Mouse (Mus musculus) midbrain, postnatal 0 days (tissue): ENCODE data around the gene Itga8. TPM values are rescaled to one million over a fixed set of nuclear protein-coding genes. Genes with fewer than 3 reads are reported as not detected.

Source experiments
- ATAC-seq: fragments of 200-750 bp; cut with Nextera tagmentation; 2 replicates; pipeline ENCODE4 v1.8.0; 2017; ENCODE audit warnings: moderate number of reproducible peaks, mild to moderate bottlenecking, moderate TSS enrichment, moderate library complexity; ENCODE audit not compliant: low FRiP score
- DNase-seq: peaks from one replicate; pipeline ENCODE4 v3.0.0-alpha.2; 2015; ENCODE audit warnings: low spot score
- H3K27ac ChIP-seq: fragments of 300-500 bp; sonication (generic); 2 replicates; pipeline ENCODE4 v1.5.1; 2014; ENCODE audit warnings: low read depth, mild to moderate bottlenecking, low read length, mixed read lengths
- H3K27me3 ChIP-seq: fragments of 300-500 bp; sonication (generic); 2 replicates; pipeline ENCODE4 v1.6.1; 2014; ENCODE audit warnings: low read length, control low read depth, mixed read lengths; ENCODE audit not compliant: insufficient read depth
- H3K36me3 ChIP-seq: fragments of 300-500 bp; sonication (generic); 2 replicates; pipeline ENCODE4 v1.6.1; 2014; ENCODE audit warnings: low read length, control low read depth, mixed read lengths; ENCODE audit not compliant: insufficient read depth
- H3K4me1 ChIP-seq: fragments of 300-500 bp; sonication (generic); 2 replicates; pipeline ENCODE4 v1.6.1; 2014; ENCODE audit warnings: mild to moderate bottlenecking, control low read depth, antibody characterized with exemption, low read length, mixed read lengths; ENCODE audit not compliant: insufficient read depth
- H3K4me2 ChIP-seq: fragments of 300-500 bp; sonication (generic); 2 replicates; pipeline ENCODE4 v1.6.1; 2014; ENCODE audit warnings: low read depth, mild to moderate bottlenecking, low read length, mixed read lengths; ENCODE audit not compliant: poor library complexity, severe bottlenecking
- H3K4me3 ChIP-seq: fragments of 300-500 bp; sonication (generic); 2 replicates; pipeline ENCODE4 v1.5.1; 2014; ENCODE audit warnings: low read depth, mild to moderate bottlenecking, low read length, moderate library complexity
- H3K9ac ChIP-seq: fragments of 300-500 bp; sonication (generic); replicated peaks from 2 replicates; pipeline ENCODE4 v1.6.1; 2014; ENCODE audit warnings: mild to moderate bottlenecking, low read length, moderate library complexity, mixed read lengths; ENCODE audit not compliant: poor library complexity, severe bottlenecking
- H3K9me3 ChIP-seq: fragments of 300-500 bp; sonication (generic); 2 replicates; pipeline ENCODE4 v1.6.1; 2016; ENCODE audit warnings: low read length, control low read depth
- CTCF ChIP-seq: IDR thresholded peaks from 2 replicates; pipeline ENCODE4 v1.5.1; 2016; ENCODE audit warnings: antibody characterized with exemption, mild to moderate bottlenecking
- WGBS: fragments of 180-500 bp; shearing (Covaris S2); extraction: QIAGEN DNeasy Blood & Tissue Kit; methylation state at CpG from one replicate; pipeline ENCODE4 v1.1.7; 2014; 5-methylcytosine and 5-hydroxymethylcytosine counted together
- polyA plus RNA-seq: library from polyadenylated mRNA; unstranded; fragments of >200 nt; fragmentation: Nextera tagmentation; extraction: Ambion mirVana; gene quantifications from 2 replicates; pipeline ENCODE4 v1.2.1, GENCODE M21; 2015
- total RNA-seq: library from RNA; depleted of rRNA; stranded (reverse); fragments of >200 nt; gene quantifications from 2 replicates; pipeline ENCODE4 v1.2.3, GENCODE M21; 2014; rRNA removed

Gene Itga8
- total RNA-seq: 3.6 and 5.4 TPM in 2 replicates
- polyA plus RNA-seq: 1.3 and 1.4 TPM in 2 replicates

DNA sequence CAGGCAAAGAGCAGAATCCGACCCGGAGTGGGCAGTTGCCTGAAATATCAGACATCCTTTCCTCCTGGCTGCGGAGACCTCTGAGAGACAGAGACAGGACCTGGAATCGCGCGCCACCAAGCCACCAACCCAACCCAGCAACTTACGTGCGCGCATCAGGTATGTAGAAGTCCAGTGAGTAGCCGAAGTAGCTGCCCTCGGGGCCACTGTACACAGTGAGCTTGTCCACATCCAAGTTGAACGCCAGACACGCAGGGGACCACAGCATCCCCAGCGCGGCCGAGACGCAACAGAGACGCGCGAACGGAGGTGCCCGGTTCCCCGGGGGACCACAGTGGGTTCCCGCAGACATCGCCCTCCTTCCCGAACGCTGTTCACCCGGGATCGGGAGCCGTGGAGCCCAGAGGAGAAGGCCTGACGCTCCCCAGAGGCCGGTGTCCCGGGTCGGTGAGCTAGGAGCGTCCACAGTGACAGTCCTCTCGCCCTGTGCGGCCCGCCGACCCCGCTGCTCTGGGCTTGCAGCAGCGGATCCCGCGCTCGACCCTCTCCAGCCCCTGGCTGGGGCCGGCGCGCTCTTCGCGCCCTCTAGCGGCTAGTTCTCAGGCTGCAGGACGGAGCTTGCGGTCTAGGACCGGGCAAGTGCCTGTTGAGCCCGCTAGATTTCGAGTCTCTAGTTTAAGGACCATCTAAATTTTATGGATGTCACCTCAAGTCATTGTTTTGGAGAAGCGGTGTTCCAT is at the start of gene Itga8:
Gene Itga8, minus strand, starts transcription at position 492 of the 740 bp plus-strand sequence.
- peaks cover 5% of the 10 kb centered on the region; the same call in 1 of the 2 replicates for H3K4me1 ChIP-seq
- H3K9me3 ChIP-seq: no peaks in the 10 kb centered on the region
- H3K36me3 ChIP-seq: no peaks in the 10 kb centered on the region
- WGBS: under 1% methylated on average over 53 of the region's 56 CpGs
- H3K27me3 ChIP-seq: peaks cover 6% of the 10 kb centered on the region; the same call in 1 of the 2 replicates
- TF ChIP-seq CTCF: peak; percentile 94
- peak within 1 kb of the TSS; percentile 48 for H3K9ac ChIP-seq
- peak within 1 kb of the TSS; percentile 73 for H3K4me3 ChIP-seq
- H3K4me2 ChIP-seq: peak within 1 kb of the TSS; percentile 85
- no peak within 1 kb of the TSS for H3K27ac ChIP-seq
- peak; percentile 80 for DNase-seq
- ATAC-seq: peak; percentile 96

GRCm38 (mm10) chr2:12348914-12349313 is 47.2 kb upstream of the Itga8 start:
- H3K9me3 ChIP-seq: no peaks in the 10 kb centered on the region
- no peaks in the 10 kb centered on the region for H3K4me1 ChIP-seq
- no peak overlapping the region for H3K9ac ChIP-seq
- no peak overlapping the region for H3K4me3 ChIP-seq
- ATAC-seq (no peak), DNase-seq (no peak)
- peaks cover 4% of the 10 kb centered on the region; the same call in 1 of the 2 replicates for H3K36me3 ChIP-seq
- 95% methylated on average over 2 of the region's 2 CpGs for WGBS
- no peak overlapping the region for H3K27ac ChIP-seq
- H3K27me3 ChIP-seq: no peaks in the 10 kb centered on the region
- H3K4me2 ChIP-seq: no peak overlapping the region
- TF ChIP-seq CTCF: no peak

DNA sequence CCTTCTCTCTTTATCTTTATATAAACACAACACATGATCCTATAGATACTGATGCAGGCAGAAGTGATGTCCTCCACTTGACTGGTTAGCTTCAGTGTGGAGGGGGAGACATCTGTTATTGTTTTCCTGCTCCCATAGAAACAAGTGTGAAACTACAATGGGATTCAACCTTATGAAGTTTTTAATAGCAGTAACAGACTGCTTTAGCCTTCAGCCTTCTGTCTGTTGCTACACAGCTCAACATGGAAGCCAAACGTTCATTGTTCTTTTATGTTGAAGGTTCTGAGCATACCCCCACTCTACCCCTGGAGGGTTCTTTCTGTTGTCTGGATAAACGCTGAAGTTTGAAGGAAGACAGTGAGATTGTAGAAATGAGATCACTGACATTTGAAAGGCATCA is 30.2 kb upstream of the Itga8 start:
- no peaks in the 10 kb centered on the region for H3K36me3 ChIP-seq
- WGBS: 62% methylated on average over 2 of the region's 2 CpGs
- H3K27ac ChIP-seq: no peak overlapping the region
- no peak overlapping the region for H3K4me3 ChIP-seq
- no peak overlapping the region for H3K4me2 ChIP-seq
- no peak for DNase-seq
- 0 out of 2 replicates have a peak, but pooled peaks have one; percentile 42 for ATAC-seq
- H3K9ac ChIP-seq: no peak overlapping the region
- no peaks in the 10 kb centered on the region for H3K9me3 ChIP-seq
- peaks cover 2% of the 10 kb centered on the region; the same call in 1 of the 2 replicates for H3K4me1 ChIP-seq
- no peak for TF ChIP-seq CTCF
- H3K27me3 ChIP-seq: no peaks in the 10 kb centered on the region

- no peaks in the 10 kb centered on the region for H3K9me3 ChIP-seq
- H3K9ac ChIP-seq: no peak overlapping the region
- DNase-seq (no peak), ATAC-seq (no peak)
- 45% methylated on average over 2 of the region's 2 CpGs for WGBS
- H3K36me3 ChIP-seq: no peaks in the 10 kb centered on the region
- H3K4me2 ChIP-seq: no peak overlapping the region
- H3K4me1 ChIP-seq: peaks cover 2% of the 10 kb centered on the region; the same call in 1 of the 2 replicates
- no peak for TF ChIP-seq CTCF
- no peaks in the 10 kb centered on the region for H3K27me3 ChIP-seq
- no peak overlapping the region for H3K27ac ChIP-seq
- no peak overlapping the region for H3K4me3 ChIP-seq
Measured at GRCm38 (mm10) chr2:12329620-12330019, 27.9 kb upstream of the Itga8 start.

GRCm38 (mm10) chr2:12329068-12329407 is 27.3 kb upstream of the Itga8 start:
- DNase-seq: no peak
- WGBS: 20% methylated on average over 5 of the region's 5 CpGs
- TF ChIP-seq CTCF: no peak

More at GRCm38 (mm10) chr2:12329068-12329407, 27.3 kb upstream of the Itga8 start:
- H3K9me3 ChIP-seq: no peaks in the 10 kb centered on the region
- no peak for ATAC-seq
- H3K4me2 ChIP-seq: peak overlapping the region; percentile 15; the same call in 1 of the 2 replicates
- H3K27me3 ChIP-seq: no peaks in the 10 kb centered on the region
- no peak overlapping the region for H3K27ac ChIP-seq
- no peak overlapping the region for H3K9ac ChIP-seq
- H3K4me3 ChIP-seq: no peak overlapping the region
- H3K36me3 ChIP-seq: no peaks in the 10 kb centered on the region
- H3K4me1 ChIP-seq: peaks cover 2% of the 10 kb centered on the region; the same call in 1 of the 2 replicates
